Mouse (Mus musculus) liver, adult (tissue): ENCODE measurements at regions not wholly inside any gene's neighbourhood (a gene's known extent, or its start where the extent isn't known, plus 50 kb on each side); places are given as distances from the start of the nearest gene placed in this dataset.

ENCODE experiments used
- GATA4 ChIP-seq: IDR thresholded peaks from 2 replicates; pipeline ENCODE4 v1.6.1; 2014; ENCODE audit warnings: mild to moderate bottlenecking, low read length; ENCODE audit not compliant: insufficient replicate concordance

- no peak for TF ChIP-seq GATA4
These were observed 55.9 kb upstream of the Ddx3x start for GRCm38 (mm10) chrX:13224902-13225301.

GRCm38 (mm10) chrX:13226429-13226828 is 54.3 kb upstream of the Ddx3x start:
- no peak for TF ChIP-seq GATA4

- peak; percentile 24; the same call in 1 of the 2 replicates for TF ChIP-seq GATA4
These were observed 50.7 kb upstream of the Ddx3x start for GRCm38 (mm10) chrX:13229891-13230614.

GRCm38 (mm10) chrX:13230615-13231179 is 50.1 kb upstream of the Ddx3x start:
- no peak for TF ChIP-seq GATA4
